Mouse (Mus musculus) right cerebral cortex, postnatal 36 days (tissue): ENCODE results near the gene Btbd3.

Source experiments
- DNase-seq, 2 experiments: peaks; one replicate each; pipeline ENCODE4 v3.0.0; 2022; ENCODE audit warnings: low spot score in 2 of 2, mixed read lengths in 1 of 2

Gene Btbd3

DNA sequence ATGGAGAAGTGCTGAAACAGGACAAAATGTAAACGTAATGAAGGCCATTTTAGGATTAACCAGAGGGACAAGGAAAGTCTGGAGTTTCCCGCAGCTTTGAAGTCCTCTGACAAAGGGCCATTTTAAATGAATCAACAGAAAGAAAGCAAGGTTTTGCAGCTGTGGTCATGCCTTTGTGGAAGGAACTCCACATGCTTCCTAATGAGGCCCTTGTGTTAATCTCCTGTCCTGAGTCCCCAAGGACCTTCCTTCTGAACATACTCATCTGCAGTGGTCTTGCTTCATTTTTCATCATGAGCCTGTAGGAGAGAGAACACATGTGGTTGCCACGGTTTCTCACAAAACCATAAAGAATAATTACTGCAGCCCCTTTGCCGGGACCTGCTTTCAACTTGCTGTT, 275.6 kb downstream of the Btbd3 start:
- no peak for DNase-seq

DNA sequence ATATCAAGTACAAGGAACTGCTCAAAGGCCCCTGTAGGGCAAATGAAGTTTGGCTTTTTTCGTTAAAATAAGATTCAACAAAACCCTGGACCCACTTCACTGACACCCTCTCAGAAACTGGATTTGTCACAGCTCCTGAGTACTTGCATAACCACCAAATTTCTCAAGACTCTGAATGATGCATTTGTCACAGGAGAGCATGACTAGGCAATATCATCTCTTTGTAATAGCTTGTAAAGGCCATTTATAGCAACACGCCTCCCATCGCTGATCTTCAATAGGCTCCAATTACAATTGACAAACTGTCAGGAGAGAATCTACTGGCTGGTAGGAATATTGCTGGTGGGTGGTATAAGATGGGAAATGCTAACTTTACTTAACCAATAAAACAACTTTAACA, 283.3 kb downstream of the Btbd3 start:
- no peak for DNase-seq

DNA sequence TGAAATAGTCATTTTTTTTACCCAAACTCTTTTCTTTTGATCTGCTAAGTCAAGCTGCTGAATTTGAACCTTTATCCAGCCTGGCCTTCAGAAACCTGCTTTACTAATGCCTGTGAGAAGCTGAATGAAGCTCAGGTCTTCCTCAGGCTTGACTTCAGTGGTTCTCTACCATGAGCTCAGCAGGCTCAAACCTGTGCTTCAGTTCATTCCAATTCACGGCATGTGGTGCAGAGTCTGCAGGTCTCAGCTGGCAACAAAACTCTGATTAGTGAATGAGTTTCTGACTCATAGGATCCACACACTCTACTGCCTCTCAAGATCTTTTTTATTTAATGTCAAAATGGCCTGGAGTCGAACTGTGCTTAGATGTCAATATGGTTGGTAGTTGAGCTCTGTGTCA, 292.6 kb downstream of the Btbd3 start:
- no peak for DNase-seq

DNA sequence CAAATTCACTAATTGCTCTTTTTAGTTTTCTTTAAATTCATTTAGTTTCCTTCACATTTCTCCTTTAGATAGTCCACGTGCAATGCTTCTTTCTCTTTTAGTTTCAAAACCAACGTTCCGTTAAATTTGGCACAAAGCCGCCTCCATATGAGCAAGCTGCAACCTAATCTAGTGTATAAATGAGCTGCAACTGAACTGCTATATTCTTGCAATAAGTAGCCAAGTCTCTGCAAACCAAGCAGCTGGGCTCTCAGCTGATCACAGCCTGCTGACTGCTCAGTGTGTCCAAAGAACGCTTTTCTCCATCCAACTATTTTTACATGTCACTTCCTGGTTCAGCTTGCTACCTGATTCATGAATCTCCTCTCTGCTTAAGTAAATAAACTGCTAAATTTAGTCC, 295.2 kb downstream of the Btbd3 start:
- DNase-seq, result peak; percentile 46 to 71

DNA sequence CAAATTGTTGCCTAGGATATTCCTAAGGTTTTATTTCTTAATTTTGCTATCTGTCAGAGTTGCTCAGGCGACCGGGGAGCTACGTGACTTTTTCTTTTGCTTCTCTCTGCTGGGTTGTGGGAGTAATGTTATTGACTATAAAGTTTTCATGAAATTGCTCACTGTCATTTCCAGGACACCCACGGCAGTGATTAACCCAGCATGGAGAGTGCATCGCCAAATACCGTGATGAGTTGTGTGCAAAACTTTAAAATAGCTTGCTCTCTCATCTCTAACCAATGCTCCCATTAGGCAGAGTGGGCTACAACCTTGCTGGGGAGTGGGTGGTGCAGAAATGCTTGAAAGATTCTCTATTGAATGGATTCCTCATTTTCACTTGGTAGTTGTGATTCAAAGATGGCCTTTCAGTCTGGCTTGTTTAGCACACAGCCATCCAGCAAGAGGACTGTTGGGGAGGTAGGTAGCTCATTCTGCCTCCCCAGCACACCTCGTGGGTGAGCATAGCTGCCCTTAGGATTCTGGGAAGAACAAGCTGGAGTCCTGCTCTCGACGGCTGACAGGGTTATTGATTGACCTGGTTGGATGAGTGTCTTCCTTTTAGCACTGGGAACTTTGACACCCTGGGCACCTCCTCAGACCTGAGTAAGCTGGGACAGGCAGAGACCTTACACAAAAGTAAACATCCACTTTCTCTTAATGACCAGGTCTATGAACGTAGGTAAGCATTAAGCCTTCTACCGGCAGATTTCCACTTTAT, 298.9 kb downstream of the Btbd3 start:
- peak; percentile 9 to 16 for DNase-seq

DNA sequence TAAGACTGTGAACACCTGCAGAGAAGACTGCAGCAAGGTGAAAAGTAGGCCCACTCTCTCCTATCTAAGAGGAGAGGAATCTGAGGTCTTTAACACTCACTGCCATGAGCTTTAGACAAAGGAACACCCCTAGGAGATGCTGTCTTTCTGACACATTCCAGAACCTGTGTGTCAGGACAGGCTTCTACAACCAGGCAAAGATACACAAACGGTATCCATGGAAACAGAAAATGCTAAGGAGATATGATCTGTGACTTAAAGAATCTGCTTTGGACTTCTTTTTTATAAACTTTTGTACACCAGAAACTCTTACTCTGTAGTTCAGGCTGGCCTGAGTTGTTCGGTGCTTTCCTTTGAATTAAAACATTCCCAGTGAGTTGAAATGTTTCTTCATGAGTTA, 329.6 kb downstream of the Btbd3 start:
- no peak for DNase-seq

DNA sequence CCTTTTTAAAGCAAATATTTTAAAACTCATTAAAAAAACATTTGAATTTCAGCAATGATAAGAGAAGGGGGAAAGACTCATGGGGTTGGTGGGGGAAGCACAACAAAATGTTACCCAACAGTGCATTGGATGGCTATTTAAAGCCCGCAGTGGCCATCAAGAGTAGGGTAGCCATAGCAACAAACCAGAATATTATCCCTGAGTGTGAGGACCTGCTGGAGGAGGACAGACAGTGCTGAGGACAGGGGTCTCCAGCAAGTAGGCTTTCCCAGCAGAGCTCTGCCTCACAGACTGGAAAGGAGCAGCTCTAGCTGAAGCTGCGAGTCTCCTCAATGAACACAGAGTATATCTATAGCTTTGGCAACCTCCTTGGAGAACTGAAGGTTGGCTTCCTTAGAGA, 331.0 kb downstream of the Btbd3 start:
- DNase-seq, result no peak

DNA sequence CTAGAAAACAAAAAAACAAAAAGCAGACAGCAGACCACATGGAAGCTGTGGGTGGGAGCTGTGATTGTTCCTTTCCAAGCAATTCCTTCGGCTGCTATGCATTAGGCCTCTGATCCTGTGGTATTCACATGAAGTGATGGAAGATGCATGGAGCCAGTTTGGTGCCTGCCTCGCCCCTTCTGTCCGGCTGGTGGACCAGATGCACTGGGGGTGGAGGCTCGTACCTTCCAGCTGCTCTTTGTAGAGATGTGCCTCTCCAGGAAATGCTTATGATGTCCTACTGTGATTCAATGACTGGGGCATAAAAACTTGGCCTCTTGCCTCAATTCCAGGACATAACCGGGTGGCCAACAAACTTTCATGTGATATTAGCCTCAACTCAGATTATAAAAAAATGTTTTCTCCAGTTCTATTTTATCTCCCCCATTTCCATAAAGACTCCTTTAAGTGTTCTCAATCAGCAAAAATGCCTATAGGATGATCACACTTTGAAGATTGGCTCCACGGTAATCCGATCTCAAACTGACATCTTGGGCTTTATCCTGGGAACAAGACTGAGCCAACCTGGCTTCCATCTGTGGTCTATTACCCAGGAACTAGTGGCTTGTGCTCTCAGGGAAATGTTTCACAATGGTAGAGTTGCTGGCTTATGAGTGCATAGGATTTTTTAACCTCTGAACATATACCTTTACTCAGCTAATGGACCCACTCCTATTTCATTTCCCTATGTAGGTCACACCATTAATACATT, 331.6 kb downstream of the Btbd3 start:
- peak; percentile 29 to 34 for DNase-seq

DNA sequence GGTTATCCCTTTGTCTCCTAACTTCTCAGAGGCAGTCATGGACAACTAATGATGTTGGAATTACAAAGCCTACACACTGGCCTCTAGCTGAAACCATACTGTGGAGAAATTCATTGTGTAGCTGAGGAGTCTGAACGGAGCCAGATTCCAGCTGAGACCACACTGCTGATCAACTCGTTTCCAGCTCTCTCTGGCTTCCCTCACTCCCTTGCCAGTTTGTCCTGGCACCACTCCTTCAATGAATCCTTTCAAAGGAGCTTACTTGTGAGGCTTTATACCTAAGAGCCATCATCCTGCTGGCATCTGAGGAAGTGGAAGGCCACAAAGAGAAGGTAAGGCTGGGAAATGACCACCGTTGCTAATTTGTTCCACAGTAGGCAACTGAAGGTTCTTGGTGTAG, 332.7 kb downstream of the Btbd3 start:
- DNase-seq, result no peak

DNA sequence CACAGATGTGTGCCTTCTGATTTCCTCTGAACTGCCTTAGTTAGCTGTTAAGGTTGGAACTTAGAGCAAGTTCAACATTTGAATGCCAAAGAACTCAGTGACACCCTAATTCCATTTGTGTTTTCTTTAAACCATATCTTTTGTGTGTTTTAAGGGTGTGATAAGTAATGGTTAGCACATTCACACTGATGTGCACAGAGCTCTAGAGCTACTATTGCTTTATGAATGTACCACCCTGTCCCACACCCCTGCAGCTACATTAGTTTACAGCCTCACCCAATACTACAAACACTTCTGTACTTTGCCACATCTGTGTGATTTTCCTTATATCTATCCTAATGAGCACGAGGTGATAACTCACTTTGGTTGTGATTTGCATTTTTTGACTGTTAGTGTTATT, 333.9 kb downstream of the Btbd3 start:
- no peak for DNase-seq

DNA sequence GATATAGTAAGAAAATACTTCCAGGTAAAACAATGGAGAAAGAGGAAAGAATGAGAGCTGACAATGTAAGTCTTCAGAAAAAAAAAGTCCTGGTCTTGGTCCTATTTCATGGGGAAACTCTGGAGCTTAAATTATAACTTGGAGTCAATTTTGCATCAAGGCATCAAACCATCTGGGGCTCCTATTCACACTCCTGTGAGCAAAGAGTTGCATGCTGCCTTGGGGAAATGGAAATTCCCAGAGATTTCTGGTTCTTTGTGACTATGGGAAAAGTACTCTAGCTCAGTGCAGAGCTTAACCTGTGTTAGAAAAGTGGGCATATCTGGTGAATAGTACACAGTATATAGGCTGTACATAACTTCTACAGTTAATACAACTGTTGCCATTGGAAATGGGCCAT, 356.0 kb downstream of the Btbd3 start:
- DNase-seq, result peak in 1 of 2 experiments; percentile 20

DNA sequence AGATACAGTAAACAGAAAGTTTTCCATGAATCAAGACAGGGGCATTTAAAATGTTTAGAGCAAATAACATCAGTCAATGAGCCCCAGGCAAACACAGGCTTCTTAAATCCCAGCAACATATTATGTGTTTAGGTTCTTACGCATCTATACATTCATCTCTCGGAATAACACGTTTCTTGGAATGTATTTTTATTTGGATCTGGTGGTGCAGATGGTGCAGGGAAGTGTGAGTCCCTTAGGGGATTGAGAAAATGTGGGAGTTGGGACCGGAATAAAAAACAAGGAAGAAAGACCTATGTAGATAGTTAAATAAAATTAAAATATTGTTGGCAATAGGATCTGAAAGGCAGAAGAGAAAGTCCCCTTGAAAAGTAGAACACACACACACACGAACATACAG, 361.1 kb downstream of the Btbd3 start:
- peak; percentile 3 to 19 for DNase-seq
